In genomic region chr2:4490845-4491244, GRCm38 (mm10) we compare ENCODE assay signal across 13 mouse cellular contexts.
DNase-seq lines count a peak whose midpoint lies in the region; ATAC-seq lines count a peak whose summit lies in the region.
"Had no signal": no experiment of that assay in that cellular context is flagged by ENCODE, and none has a peak within 500 bp of the region (broad histone marks: within the 10 kb centered on the region; RNA-seq: fewer than 3 reads in every experiment).

No protein-coding gene starts in this region.

- no peaks in the 10 kb centered on the region for H3K27me3 ChIP-seq in neural tube, embryonic 12.5 days (replicated peaks)
- H3K27me3 ChIP-seq in neural tube, embryonic 15.5 days (replicated peaks): no peaks in the 10 kb centered on the region
- no peaks in the 10 kb centered on the region for H3K27me3 ChIP-seq in hindbrain, embryonic 14.5 days (ENCODE audit: control insufficient read depth, insufficient read depth, low read length)
- no peaks in the 10 kb centered on the region for H3K27me3 ChIP-seq in neural tube, embryonic 14.5 days (ENCODE audit: control insufficient read depth, insufficient read depth, low read length)
- H3K27me3 ChIP-seq: liver, embryonic 13.5 days had no signal

- 0 out of 2 replicates have a peak, but pooled peaks have one; percentile 28 for ATAC-seq in neural tube, embryonic 12.5 days (ENCODE audit: low FRiP score, low read depth)
- ATAC-seq in neural tube, embryonic 15.5 days (ENCODE audit: low FRiP score): no peak
- ATAC-seq in hindbrain, embryonic 14.5 days (ENCODE audit: low FRiP score): 0 out of 2 replicates have a peak, but pooled peaks have one; percentile 35
- 0 out of 2 replicates have a peak, but pooled peaks have one; percentile 42 for ATAC-seq in neural tube, embryonic 14.5 days (ENCODE audit: low read depth)
- no peak for ATAC-seq in megakaryocyte progenitor cell, adult 5-6 weeks (replicated peaks; ENCODE audit: poor library complexity)
- ATAC-seq: activated CD4-positive, CD25-positive, alpha-beta regulatory T cell, adult 4 months had no signal

- peak; percentile 57 for DNase-seq in heart, postnatal 4 days
- no peak for DNase-seq in heart, adult 8-10 months (ENCODE audit: low spot score)
- peak; percentile 60 for DNase-seq in hindbrain, embryonic 14.5 days (ENCODE audit: low spot score)
- no peak for DNase-seq in embryo, embryonic 10.5 days (ENCODE audit: low spot score)
- DNase-seq: gastrocnemius, postnatal 36 days; liver, embryonic 13.5 days; thymus, postnatal 14 days had no signal

- H3K9ac ChIP-seq in neural tube, embryonic 12.5 days: no peak overlapping the region
- no peak overlapping the region for H3K9ac ChIP-seq in neural tube, embryonic 15.5 days (replicated peaks)
- H3K9ac ChIP-seq in hindbrain, embryonic 14.5 days: no peak overlapping the region
- no peak overlapping the region for H3K9ac ChIP-seq in neural tube, embryonic 14.5 days (replicated peaks; ENCODE audit: low read depth, low read length)
- H3K9ac ChIP-seq: liver, embryonic 13.5 days had no signal

- WGBS in neural tube, embryonic 12.5 days: 65% methylated on average over 5 of the region's 5 CpGs
- 17% methylated on average over 5 of the region's 5 CpGs for WGBS in neural tube, embryonic 15.5 days
- WGBS in hindbrain, embryonic 14.5 days: 31% methylated on average over 5 of the region's 5 CpGs
- WGBS in neural tube, embryonic 14.5 days: 32% methylated on average over 5 of the region's 5 CpGs

- H3K4me3 ChIP-seq in neural tube, embryonic 12.5 days: no peak overlapping the region
- H3K4me3 ChIP-seq in neural tube, embryonic 15.5 days (replicated peaks): no peak overlapping the region
- H3K4me3 ChIP-seq in hindbrain, embryonic 14.5 days (replicated peaks; ENCODE audit: low read length): no peak overlapping the region
- H3K4me3 ChIP-seq in neural tube, embryonic 14.5 days (ENCODE audit: low read depth, low read length): no peak overlapping the region
- H3K4me3 ChIP-seq: liver, embryonic 13.5 days; megakaryocyte, embryonic 14.5 days had no signal

- H3K9me3 ChIP-seq in neural tube, embryonic 12.5 days: no peaks in the 10 kb centered on the region
- no peaks in the 10 kb centered on the region for H3K9me3 ChIP-seq in neural tube, embryonic 15.5 days (replicated peaks)
- no peaks in the 10 kb centered on the region for H3K9me3 ChIP-seq in hindbrain, embryonic 14.5 days (ENCODE audit: control insufficient read depth, low read length)
- H3K9me3 ChIP-seq in neural tube, embryonic 14.5 days (ENCODE audit: control insufficient read depth, low read length): no peaks in the 10 kb centered on the region
- H3K9me3 ChIP-seq: liver, embryonic 13.5 days; megakaryocyte, embryonic 14.5 days had no signal

- H3K4me1 ChIP-seq in neural tube, embryonic 12.5 days: peaks cover 35% of the 10 kb centered on the region
- peaks cover 59% of the 10 kb centered on the region for H3K4me1 ChIP-seq in neural tube, embryonic 15.5 days
- peaks cover 40% of the 10 kb centered on the region for H3K4me1 ChIP-seq in hindbrain, embryonic 14.5 days (replicated peaks; ENCODE audit: control insufficient read depth, insufficient read depth, low read length)
- peaks cover 34% of the 10 kb centered on the region for H3K4me1 ChIP-seq in neural tube, embryonic 14.5 days (ENCODE audit: control insufficient read depth, insufficient read depth, low read length)

- H3K4me2 ChIP-seq in neural tube, embryonic 12.5 days (replicated peaks): no peak overlapping the region
- H3K4me2 ChIP-seq in neural tube, embryonic 15.5 days: no peak overlapping the region
- no peak overlapping the region for H3K4me2 ChIP-seq in hindbrain, embryonic 14.5 days (replicated peaks)
- H3K4me2 ChIP-seq in neural tube, embryonic 14.5 days (ENCODE audit: low read depth, low read length): no peak overlapping the region
- H3K4me2 ChIP-seq: liver, embryonic 13.5 days had no signal

- peaks cover 3% of the 10 kb centered on the region for H3K36me3 ChIP-seq in neural tube, embryonic 12.5 days
- H3K36me3 ChIP-seq in neural tube, embryonic 15.5 days: 0 out of 2 replicates have a peak, but pooled peaks cover 3% of the 10 kb centered on the region
- no peaks in the 10 kb centered on the region; the same call in none of the 2 replicates for H3K36me3 ChIP-seq in hindbrain, embryonic 14.5 days (replicated peaks; ENCODE audit: control insufficient read depth, insufficient read depth)
- H3K36me3 ChIP-seq in neural tube, embryonic 14.5 days (ENCODE audit: control insufficient read depth, insufficient read depth, low read length): no peaks in the 10 kb centered on the region; the same call in 1 of the 2 replicates
- H3K36me3 ChIP-seq: liver, embryonic 13.5 days had no signal

- no peak overlapping the region for H3K27ac ChIP-seq in neural tube, embryonic 12.5 days
- H3K27ac ChIP-seq in neural tube, embryonic 15.5 days (replicated peaks): no peak overlapping the region; the same call in 1 of the 2 replicates
- peak overlapping the region; percentile 66 for H3K27ac ChIP-seq in hindbrain, embryonic 14.5 days
- H3K27ac ChIP-seq in neural tube, embryonic 14.5 days (ENCODE audit: low read depth, low read length): peak overlapping the region; percentile 61
- H3K27ac ChIP-seq: liver, embryonic 13.5 days had no signal

Comparison
In these comparisons a context has a peak if more than half of its experiments do, and no peak if none do; other contexts are left out.
1. DNase-seq: peak in heart, postnatal 4 days (single experiment) and hindbrain, embryonic 14.5 days (single experiment); none in heart, adult 8-10 months (single experiment) and embryo, embryonic 10.5 days (single experiment).
2. ATAC-seq: peak in neural tube, embryonic 12.5 days (single experiment), hindbrain, embryonic 14.5 days (single experiment) and neural tube, embryonic 14.5 days (single experiment); none in neural tube, embryonic 15.5 days (single experiment) and megakaryocyte progenitor cell, adult 5-6 weeks (single experiment).
3. H3K27ac ChIP-seq: peak in hindbrain, embryonic 14.5 days (single experiment) and neural tube, embryonic 14.5 days (single experiment); none in neural tube, embryonic 12.5 days (single experiment) and neural tube, embryonic 15.5 days (single experiment).